Mouse (Mus musculus): ENCODE measurements around the gene Olfr315.
"Not testable (repeated sequence)": the region's sequence is repeated elsewhere in the genome, so short reads cannot be mapped to it uniquely, and the experiment has no call there.

Gene Olfr315

DNA sequence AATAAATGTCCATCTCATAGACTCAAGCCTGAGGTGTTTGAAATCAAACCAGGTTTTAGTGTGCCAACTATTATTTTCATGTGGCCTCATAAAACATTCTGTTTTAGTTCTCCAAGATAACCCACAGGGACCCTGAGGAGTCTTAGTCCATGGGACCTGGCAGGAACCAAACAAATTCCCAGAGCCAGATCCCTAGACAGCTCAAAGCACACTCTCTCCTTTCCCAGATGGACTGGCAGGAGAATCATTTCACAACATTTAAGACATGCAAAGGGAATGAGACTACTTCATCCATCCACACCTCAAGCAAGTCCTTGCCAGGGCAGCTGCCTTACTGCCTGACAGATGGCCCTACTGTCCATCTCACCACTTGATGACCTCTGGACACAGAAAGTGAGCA lies 55.9 kb downstream of the Olfr315 start, which contains the start of gene Olfr312:
Gene Olfr312 (plus strand): TSS at position 301 of the 400 bp plus-strand sequence.
- DNase-seq: not testable (repeated sequence)

DNA sequence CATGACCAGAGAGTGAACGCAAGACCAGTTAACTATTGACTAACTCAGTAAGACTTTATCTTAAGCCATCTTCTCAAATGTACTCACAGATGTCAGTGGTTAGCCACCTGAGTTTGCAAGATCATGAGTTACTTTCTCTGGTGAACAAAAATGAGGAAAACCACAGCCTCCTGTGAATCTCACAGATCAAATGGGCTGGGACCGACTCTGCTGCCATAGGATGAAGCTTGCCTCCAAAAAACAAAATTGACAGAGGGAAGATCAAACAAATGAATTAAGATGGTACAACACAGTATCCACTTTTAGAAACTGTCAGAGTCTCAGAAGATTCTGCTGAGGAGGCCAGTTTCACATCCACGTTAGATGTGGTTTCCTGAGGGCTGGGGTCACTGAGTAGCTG lies 56.8 kb downstream of the Olfr315 start:
- no peak for DNase-seq

Data from right cerebral cortex, postnatal 4 days (tissue).